Mouse (Mus musculus) forebrain, embryonic 15.5 days (tissue): ENCODE measurements around the gene Nfkbid. TPM values are rescaled to one million over a fixed set of nuclear protein-coding genes. Genes with fewer than 3 reads are reported as not detected.

Experiments used
- ATAC-seq: fragments of 200-750 bp; cut with Nextera tagmentation; replicated peaks from 2 replicates; pipeline ENCODE4 v1.8.0; 2017; ENCODE audit warnings: mild to moderate bottlenecking, moderate TSS enrichment, moderate library complexity
- H3K27ac ChIP-seq: fragments of 300-500 bp; sonication (generic); replicated peaks from 2 replicates; pipeline ENCODE4 v1.5.1; 2015; ENCODE audit warnings: mild to moderate bottlenecking, inconsistent platforms
- H3K27me3 ChIP-seq: fragments of 300-500 bp; sonication (generic); 2 replicates; pipeline ENCODE4 v1.6.1; 2015; ENCODE audit warnings: inconsistent platforms
- H3K36me3 ChIP-seq: fragments of 300-500 bp; sonication (generic); 2 replicates; pipeline ENCODE4 v1.6.1; 2015; ENCODE audit warnings: mild to moderate bottlenecking, inconsistent platforms
- H3K4me1 ChIP-seq: fragments of 300-500 bp; sonication (generic); 2 replicates; pipeline ENCODE4 v1.6.1; 2015; ENCODE audit warnings: inconsistent platforms
- H3K4me2 ChIP-seq: fragments of 300-500 bp; sonication (generic); replicated peaks from 2 replicates; pipeline ENCODE4 v1.6.1; 2015; ENCODE audit warnings: mild to moderate bottlenecking, inconsistent platforms
- H3K4me3 ChIP-seq: fragments of 300-500 bp; sonication (generic); 2 replicates; pipeline ENCODE4 v1.5.1; 2015; ENCODE audit warnings: mild to moderate bottlenecking, inconsistent platforms
- H3K9ac ChIP-seq: fragments of 300-500 bp; sonication (generic); replicated peaks from 2 replicates; pipeline ENCODE4 v1.6.1; 2015; ENCODE audit warnings: mild to moderate bottlenecking, inconsistent platforms
- H3K9me3 ChIP-seq: fragments of 300-500 bp; sonication (generic); 2 replicates; pipeline ENCODE4 v1.6.1; 2016; ENCODE audit warnings: inconsistent platforms
- WGBS: fragments of 180-500 bp; shearing (Covaris S2); methylation state at CpG from one replicate; pipeline ENCODE4 v1.1.7; 2015; ENCODE audit warnings: mixed read lengths; 5-methylcytosine and 5-hydroxymethylcytosine counted together
- polyA plus RNA-seq: library from polyadenylated mRNA; unstranded; fragments of >200 nt; fragmentation: Nextera tagmentation; extraction: Ambion mirVana; gene quantifications from 2 replicates; pipeline ENCODE4 v1.2.1, GENCODE M21; 2015

Gene Nfkbid
- polyA plus RNA-seq, 1 experiment from 2014 or later, result 1.9 TPM

DNA sequence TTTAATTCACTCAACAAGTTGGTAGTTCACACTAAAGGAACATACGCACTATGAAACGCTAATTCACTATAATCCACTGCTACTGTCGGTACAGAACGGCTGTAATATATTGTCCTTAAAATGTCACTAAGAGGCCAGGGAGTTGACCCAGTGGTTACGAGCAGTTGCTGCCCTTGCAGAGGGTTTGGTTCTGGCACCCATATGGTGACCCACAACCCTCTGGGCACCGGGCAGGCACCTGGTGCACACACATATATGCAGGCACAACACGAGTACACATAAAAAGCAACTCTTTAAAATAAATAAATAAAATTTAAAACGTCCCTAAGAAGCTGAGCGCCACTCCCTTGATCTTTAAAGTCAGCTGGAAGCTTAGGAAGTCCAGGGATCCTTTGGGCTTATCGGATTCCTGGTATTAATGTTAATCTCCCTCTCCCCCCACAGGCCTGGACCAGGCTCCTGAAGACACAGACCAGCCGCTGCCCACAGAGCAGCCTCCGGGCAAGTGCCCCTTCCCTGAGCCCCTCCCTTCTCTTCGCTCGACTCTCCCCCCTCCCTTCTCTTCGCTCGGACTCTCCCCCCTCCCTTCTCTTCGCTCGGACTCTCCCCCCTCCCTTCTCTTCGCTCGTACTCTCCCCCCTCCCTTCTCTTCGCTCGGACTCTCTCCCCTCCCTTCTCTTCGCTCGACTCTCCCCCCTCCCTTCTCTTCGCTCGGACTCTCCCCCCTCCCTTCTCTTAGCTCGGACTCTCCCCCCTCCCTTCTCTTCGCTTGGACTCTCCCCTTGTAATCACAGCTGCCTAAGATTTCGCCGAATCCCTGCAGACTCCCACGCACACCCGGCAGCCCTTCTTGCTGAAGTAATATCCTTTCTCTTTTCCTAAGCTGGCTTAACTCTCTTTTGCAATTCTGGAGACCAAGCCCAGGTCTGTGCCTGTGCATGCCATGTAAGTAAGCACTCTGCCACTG, 56.2 kb downstream of the Nfkbid start:
- Histone ChIP-seq H3K9ac (peak overlapping the region; percentile 30; the same call in 1 of the 2 replicates), H3K27me3 (0 out of 2 replicates have a peak, but pooled peaks cover 11% of the 10 kb centered on the region), H3K36me3 (no peaks in the 10 kb centered on the region), H3K9me3 (no peaks in the 10 kb centered on the region), H3K4me2 (peak overlapping the region; percentile 49), H3K4me3 (peak overlapping the region; percentile 33), H3K4me1 (peaks cover 9% of the 10 kb centered on the region), H3K27ac (no peak overlapping the region)
- 0 out of 2 replicates have a peak, but pooled peaks have one; percentile 38 for ATAC-seq
- WGBS, result 9% methylated on average over 32 of the region's 32 CpGs

Other genes starting within 250 kb of the Nfkbid start
- gene Cox7a1, start 237.6 kb upstream of the Nfkbid start, polyA plus RNA-seq, result 3.3 and 4.2 TPM in 2 replicates
- 62.5 and 67.8 TPM in 2 replicates for gene Capns1, start 222.9 kb upstream of the Nfkbid start, polyA plus RNA-seq
- gene Polr2i, start 189.8 kb upstream of the Nfkbid start, polyA plus RNA-seq, result 173 and 193 TPM in 2 replicates
- 352 and 364 TPM in 2 replicates for gene Tbcb, start 189.5 kb upstream of the Nfkbid start, polyA plus RNA-seq
- gene Ovol3, start 186.0 kb upstream of the Nfkbid start, polyA plus RNA-seq, result not detected in 2 replicates
- 0.66 and 1.1 TPM in 2 replicates for gene Thap8, start 141.6 kb upstream of the Nfkbid start, polyA plus RNA-seq
- gene Wdr62, start 141.3 kb upstream of the Nfkbid start, polyA plus RNA-seq, result 7.3 and 8.8 TPM in 2 replicates
- gene Clip3, start 130.0 kb upstream of the Nfkbid start, polyA plus RNA-seq, result 117 and 120 TPM in 2 replicates
- 99.6 and 102 TPM in 2 replicates for gene Alkbh6, start 113.0 kb upstream of the Nfkbid start, polyA plus RNA-seq
- 7.3 and 9.0 TPM in 2 replicates for gene Syne4, start 106.9 kb upstream of the Nfkbid start, polyA plus RNA-seq
- not detected in 2 replicates for gene E130208F15Rik, start 100.0 kb upstream of the Nfkbid start, polyA plus RNA-seq
- 22.1 and 22.5 TPM in 2 replicates for gene Sdhaf1, start 97.8 kb upstream of the Nfkbid start, polyA plus RNA-seq
- 11.2 and 12.3 TPM in 2 replicates for gene Lrfn3, start 59.0 kb upstream of the Nfkbid start, polyA plus RNA-seq
- gene Tyrobp, start 8.0 kb upstream of the Nfkbid start, polyA plus RNA-seq, result 22.5 and 24.3 TPM in 2 replicates
- not detected in 2 replicates for gene Hcst, start 1.9 kb upstream of the Nfkbid start, polyA plus RNA-seq
- 544 and 608 TPM in 2 replicates for gene Aplp1, start 23.8 kb downstream of the Nfkbid start, polyA plus RNA-seq
- 0.20 and 0.47 TPM in 2 replicates for gene Kirrel2, start 36.0 kb downstream of the Nfkbid start, polyA plus RNA-seq
- 0.23 TPM in 1 of 2 replicates, not detected in the other for gene Nphs1, start 36.6 kb downstream of the Nfkbid start, polyA plus RNA-seq
- not detected in 2 replicates for gene Prodh2, start 71.9 kb downstream of the Nfkbid start, polyA plus RNA-seq
- gene Arhgap33, start 113.3 kb downstream of the Nfkbid start, polyA plus RNA-seq, result 115 and 121 TPM in 2 replicates
- gene Hspb6, start 130.4 kb downstream of the Nfkbid start, polyA plus RNA-seq, result 9.3 and 10.4 TPM in 2 replicates
- 12.3 and 13.9 TPM in 2 replicates for gene Proser3, start 130.6 kb downstream of the Nfkbid start, polyA plus RNA-seq
- 58.9 and 63.3 TPM in 2 replicates for gene Lin37, start 138.1 kb downstream of the Nfkbid start, polyA plus RNA-seq
- 118 and 122 TPM in 2 replicates for gene U2af1l4, start 141.6 kb downstream of the Nfkbid start, polyA plus RNA-seq
- gene Gm49396, start 141.6 kb downstream of the Nfkbid start, polyA plus RNA-seq, result 21.7 and 22.7 TPM in 2 replicates
- 131 and 138 TPM in 2 replicates for gene Psenen, start 141.9 kb downstream of the Nfkbid start, polyA plus RNA-seq
- 6.3 and 6.6 TPM in 2 replicates for gene Igflr1, start 143.7 kb downstream of the Nfkbid start, polyA plus RNA-seq
- gene Kmt2b, start 167.0 kb downstream of the Nfkbid start, polyA plus RNA-seq, result 10.4 and 12.0 TPM in 2 replicates
- 0.33 and 0.50 TPM in 2 replicates for gene Zbtb32, start 177.2 kb downstream of the Nfkbid start, polyA plus RNA-seq
- gene Upk1a, start 191.1 kb downstream of the Nfkbid start, polyA plus RNA-seq, result 0.11 and 0.47 TPM in 2 replicates
- 899 and 915 TPM in 2 replicates for gene Cox6b1, start 204.4 kb downstream of the Nfkbid start, polyA plus RNA-seq
- gene Etv2, start 214.1 kb downstream of the Nfkbid start, polyA plus RNA-seq, result not detected in 2 replicates
- gene Rbm42, start 228.6 kb downstream of the Nfkbid start, polyA plus RNA-seq, result 167 and 169 TPM in 2 replicates
- gene Haus5, start 243.3 kb downstream of the Nfkbid start, polyA plus RNA-seq, result 36.2 and 38.3 TPM in 2 replicates
- not detected in 2 replicates for gene Pmis2, start 249.9 kb downstream of the Nfkbid start, polyA plus RNA-seq